Mouse (Mus musculus): ENCODE results near the gene Car7.
A peak's percentile ranks its signal among the peaks of the same experiment; 100 is the strongest.
"Not testable (repeated sequence)": the region's sequence is repeated elsewhere in the genome, so short reads cannot be mapped to it uniquely, and the experiment has no call there.

The Car7 gene

GRCm38 (mm10) chr8:104569559-104569958 lies 35.1 kb downstream of the Car7 start:
- DNase-seq (ENCODE audit: low read depth) = no peak

GRCm38 (mm10) chr8:104570436-104571343 lies 36.2 kb downstream of the Car7 start:
- peak; percentile 86 for DNase-seq (ENCODE audit: low read depth)

- no peak for DNase-seq (ENCODE audit: low read depth)
These were observed 42.3 kb downstream of the Car7 start for GRCm38 (mm10) chr8:104576820-104577219.

- DNase-seq (ENCODE audit: low read depth) = not testable (repeated sequence)
These were observed 43.1 kb downstream of the Car7 start for GRCm38 (mm10) chr8:104577606-104578005.

- DNase-seq (ENCODE audit: low read depth) = no peak
These were observed 50.0 kb downstream of the Car7 start for GRCm38 (mm10) chr8:104584522-104584921.

- DNase-seq (ENCODE audit: low read depth) = no peak
These were observed 55.8 kb downstream of the Car7 start for GRCm38 (mm10) chr8:104590284-104590683.

- peak; percentile 93 for DNase-seq (ENCODE audit: low read depth)
These were observed 56.8 kb downstream of the Car7 start, which contains the start of gene Pdp2 for GRCm38 (mm10) chr8:104591133-104591834. Gene Pdp2 (plus strand): TSS chr8:104591451.

- no peak for DNase-seq (ENCODE audit: low read depth)
These were observed 57.4 kb downstream of the Car7 start for GRCm38 (mm10) chr8:104591856-104592255.

GRCm38 (mm10) chr8:104592566-104592965 lies 58.1 kb downstream of the Car7 start:
- DNase-seq (ENCODE audit: low read depth) = no peak

- DNase-seq (ENCODE audit: low read depth) = no peak
These were observed 59.2 kb downstream of the Car7 start for GRCm38 (mm10) chr8:104593536-104594325.

GRCm38 (mm10) chr8:104594611-104595362 lies 60.3 kb downstream of the Car7 start:
- DNase-seq (ENCODE audit: low read depth) = no peak

GRCm38 (mm10) chr8:104595773-104596536 lies 61.5 kb downstream of the Car7 start:
- DNase-seq (ENCODE audit: low read depth) = no peak

- DNase-seq (ENCODE audit: low read depth) = no peak
These were observed 63.2 kb downstream of the Car7 start for GRCm38 (mm10) chr8:104597656-104598055.

GRCm38 (mm10) chr8:104598496-104598895 lies 64.0 kb downstream of the Car7 start:
- no peak for DNase-seq (ENCODE audit: low read depth)
